Mouse (Mus musculus) megakaryocyte, embryonic 14.5 days (primary cell): Measurements from ENCODE around the gene Vapa. TPM values are rescaled to one million over a fixed set of nuclear protein-coding genes. Genes with fewer than 3 reads are reported as not detected.

Experiments
- H3K27me3 ChIP-seq: replicated peaks from 2 replicates; pipeline ENCODE3; 2012; ENCODE audit warnings: inconsistent platforms
- H3K36me3 ChIP-seq: replicated peaks from 2 replicates; pipeline ENCODE3; 2012; ENCODE audit warnings: low read length, inconsistent platforms, mixed read lengths
- H3K4me1 ChIP-seq: 2 replicates; pipeline ENCODE4 v1.6.1; 2012; ENCODE audit warnings: inconsistent platforms
- H3K4me3 ChIP-seq: replicated peaks from 2 replicates; pipeline ENCODE3; 2012; ENCODE audit warnings: moderate library complexity, mild to moderate bottlenecking, inconsistent platforms
- H3K9me3 ChIP-seq: 2 replicates; pipeline ENCODE4 v1.6.1; 2012; ENCODE audit warnings: inconsistent platforms
- FLI1 ChIP-seq: IDR thresholded peaks from 2 replicates; pipeline ENCODE4 v1.6.1; 2012; ENCODE audit warnings: low read length, inconsistent platforms, mixed read lengths
- GATA1 ChIP-seq: IDR thresholded peaks from 3 replicates; pipeline ENCODE4 v1.6.1; 2012; ENCODE audit warnings: mixed read lengths, low read length, inconsistent platforms, borderline replicate concordance
- polyA plus RNA-seq: library from polyadenylated mRNA; stranded (reverse); fragments of >175 nt; gene quantifications from 2 replicates; pipeline ENCODE4 v1.2.3, GENCODE M21; 2012; ENCODE audit warnings: low replicate concordance; ENCODE audit not compliant: insufficient read depth

Vapa gene
- polyA plus RNA-seq, 1 experiment = 91.1 TPM

DNA sequence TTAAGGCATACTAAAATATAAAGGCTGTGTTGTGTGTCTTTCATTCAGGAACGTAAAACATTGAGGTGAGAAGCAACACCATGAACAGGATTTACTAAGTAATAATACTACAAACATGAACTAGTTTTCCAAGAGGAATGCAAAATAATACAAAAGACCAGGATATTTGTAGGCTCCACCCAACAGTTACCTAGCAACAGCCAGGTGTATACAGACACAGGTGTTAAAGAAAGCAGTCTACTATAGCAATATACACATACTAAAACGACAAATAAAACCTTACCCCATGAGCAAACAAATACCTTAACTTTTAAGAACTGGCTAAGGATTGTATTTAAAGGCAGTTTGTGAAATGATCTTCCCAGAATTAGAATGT lies 5.1 kb downstream of the Vapa start:
- no peak overlapping the region for H3K4me3 ChIP-seq
- H3K4me1 ChIP-seq = peaks cover 74% of the 10 kb centered on the region
- peaks cover 3% of the 10 kb centered on the region for H3K36me3 ChIP-seq
- H3K9me3 ChIP-seq = no peaks in the 10 kb centered on the region
- no peak for TF ChIP-seq FLI1
- TF ChIP-seq GATA1 = no peak
- no peaks in the 10 kb centered on the region for H3K27me3 ChIP-seq

DNA sequence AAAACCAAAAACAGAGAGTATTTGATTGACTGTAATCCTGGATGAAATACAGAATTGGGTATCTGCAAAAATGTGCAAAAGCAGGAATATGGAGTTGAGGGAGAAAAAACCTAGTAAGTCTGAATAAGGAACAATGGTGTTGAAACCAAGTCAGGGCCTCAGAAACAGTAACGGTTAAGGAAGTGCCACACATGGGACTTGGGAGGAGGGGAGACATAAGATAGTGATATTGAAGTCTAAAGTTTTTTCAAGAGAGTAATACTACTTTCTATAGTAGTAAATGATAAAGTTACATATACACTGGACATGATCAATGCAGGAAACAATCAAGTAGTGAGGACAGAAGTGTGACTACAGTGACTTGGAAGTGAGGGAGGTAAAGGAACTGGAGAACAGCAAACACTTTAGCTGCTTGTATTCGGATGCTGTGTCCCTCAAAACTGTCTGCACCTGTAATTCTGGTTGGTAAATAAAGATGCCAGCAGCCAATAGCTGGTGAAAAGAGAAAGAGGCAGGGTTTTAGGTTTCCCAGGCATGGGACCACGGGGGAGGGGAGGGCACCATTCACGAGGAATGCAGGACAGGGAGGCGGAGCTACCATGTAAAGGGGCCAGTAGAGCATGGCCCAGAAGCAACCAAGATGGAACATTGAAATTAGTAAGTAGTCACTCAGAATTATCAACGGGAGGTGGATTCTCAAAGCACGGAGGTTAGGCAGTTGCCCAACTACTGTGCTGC lies 5.6 kb downstream of the Vapa start:
- peak overlapping the region; percentile 77 for H3K4me3 ChIP-seq

DNA sequence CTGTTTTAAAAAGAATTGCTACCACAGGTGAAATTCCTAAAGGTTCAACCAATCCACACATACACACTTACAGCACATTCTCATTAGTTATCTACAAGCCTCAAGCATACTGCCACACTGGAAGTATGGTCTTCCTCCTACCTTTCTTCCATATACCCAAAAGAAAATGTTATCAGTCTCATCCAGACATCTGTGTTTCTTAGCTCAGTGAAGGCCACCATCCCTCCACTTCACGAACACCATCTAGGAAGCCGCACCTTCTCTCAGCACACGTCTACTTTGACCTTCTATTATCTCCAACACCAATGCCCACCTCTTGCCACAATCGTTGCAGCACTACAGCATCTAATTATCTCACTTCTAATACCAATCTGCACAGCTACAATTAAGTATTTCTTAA lies 7.3 kb downstream of the Vapa start:
- H3K27me3 ChIP-seq = no peaks in the 10 kb centered on the region
- H3K36me3 ChIP-seq = peaks cover 3% of the 10 kb centered on the region
- H3K4me3 ChIP-seq = peak overlapping the region; percentile 60
- H3K4me1 ChIP-seq = peaks cover 84% of the 10 kb centered on the region
- TF ChIP-seq FLI1 (no peak), GATA1 (no peak)
- H3K9me3 ChIP-seq = no peaks in the 10 kb centered on the region

More for the DNA sequence above, 5.6 kb downstream of the Vapa start:
- no peaks in the 10 kb centered on the region for H3K27me3 ChIP-seq
- peaks cover 3% of the 10 kb centered on the region for H3K36me3 ChIP-seq
- no peaks in the 10 kb centered on the region for H3K9me3 ChIP-seq
- H3K4me1 ChIP-seq = peaks cover 77% of the 10 kb centered on the region
- TF ChIP-seq FLI1 (no peak), GATA1 (no peak)

DNA sequence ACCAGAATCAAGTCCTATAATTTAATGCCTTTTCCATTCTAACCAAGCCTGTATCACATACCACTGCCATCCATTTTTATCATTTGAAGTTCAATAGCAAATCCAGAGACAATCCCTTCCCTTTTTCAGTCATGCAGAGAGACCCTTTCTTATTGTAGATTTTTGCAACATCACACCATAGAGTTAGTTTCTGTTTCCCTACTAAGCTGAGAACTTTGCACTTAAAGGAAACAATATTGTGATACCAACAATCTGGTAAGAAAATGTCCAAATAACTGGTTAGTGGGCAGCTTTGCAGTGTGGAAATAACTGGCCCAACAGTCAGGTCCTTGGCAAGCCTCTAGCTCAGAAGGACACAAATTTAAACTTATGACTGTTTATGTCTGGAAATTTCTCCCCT lies 8.5 kb downstream of the Vapa start:
- TF ChIP-seq GATA1 (no peak), FLI1 (no peak)
- H3K4me1 ChIP-seq = peaks cover 86% of the 10 kb centered on the region
- H3K9me3 ChIP-seq = no peaks in the 10 kb centered on the region
- H3K27me3 ChIP-seq = no peaks in the 10 kb centered on the region
- peaks cover 3% of the 10 kb centered on the region for H3K36me3 ChIP-seq
- H3K4me3 ChIP-seq = no peak overlapping the region

DNA sequence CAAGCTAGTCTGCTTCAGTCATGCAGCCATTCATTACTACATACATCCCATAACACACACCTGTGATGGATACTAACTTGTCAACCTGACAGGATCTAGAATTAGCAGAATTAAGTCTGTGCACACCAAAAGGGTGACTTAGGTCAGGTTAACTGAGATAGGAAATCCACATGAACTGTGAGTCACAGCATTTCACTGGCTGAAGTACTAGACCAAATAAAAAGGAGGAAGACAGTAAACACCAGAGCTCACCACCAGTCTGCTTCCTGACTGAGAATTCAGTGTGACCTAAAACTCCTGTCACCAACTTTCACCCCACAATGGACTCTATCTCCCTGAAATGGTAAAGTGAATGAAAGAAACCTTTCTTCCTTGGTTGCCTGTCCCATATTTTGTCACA lies 9.0 kb downstream of the Vapa start:
- TF ChIP-seq FLI1 = no peak
- TF ChIP-seq GATA1 = no peak
- peaks cover 84% of the 10 kb centered on the region for H3K4me1 ChIP-seq
- peak overlapping the region; percentile 47 for H3K4me3 ChIP-seq
- H3K36me3 ChIP-seq = peaks cover under 1% of the 10 kb centered on the region
- H3K27me3 ChIP-seq = no peaks in the 10 kb centered on the region
- H3K9me3 ChIP-seq = no peaks in the 10 kb centered on the region

DNA sequence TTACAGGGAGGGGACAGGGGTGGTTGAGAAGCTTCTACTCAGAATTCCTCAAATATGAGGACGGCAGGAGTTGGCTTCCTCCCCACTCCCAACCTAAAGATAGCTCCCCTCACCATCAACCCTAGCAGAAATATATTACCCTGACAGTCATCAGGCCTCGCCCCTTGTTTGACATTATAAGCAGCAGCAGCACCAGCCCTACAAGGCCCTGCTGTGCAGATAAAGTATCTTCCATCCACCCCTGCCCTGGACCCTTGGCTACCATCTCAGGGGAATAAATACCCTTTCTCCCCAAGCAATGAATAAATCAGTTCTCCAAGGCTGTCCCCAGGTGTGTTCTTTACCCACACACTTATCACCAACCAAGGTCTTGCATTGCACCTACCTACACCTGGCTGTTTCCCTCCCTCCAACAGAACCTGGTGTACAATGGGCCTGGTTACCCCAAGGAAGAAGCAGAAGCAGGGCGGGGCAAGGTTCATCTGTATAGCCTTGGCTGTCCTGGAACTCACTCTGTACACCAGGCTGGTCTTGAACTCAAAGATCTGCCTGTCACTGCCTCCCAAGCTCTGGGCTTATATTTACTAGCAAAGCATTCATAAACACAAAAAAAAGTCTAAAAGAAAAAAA lies 15.4 kb downstream of the Vapa start:
- no peaks in the 10 kb centered on the region for H3K27me3 ChIP-seq
- no peak overlapping the region for H3K4me3 ChIP-seq
- peaks cover 20% of the 10 kb centered on the region for H3K36me3 ChIP-seq
- peaks cover 51% of the 10 kb centered on the region for H3K4me1 ChIP-seq
- H3K9me3 ChIP-seq = no peaks in the 10 kb centered on the region
- TF ChIP-seq GATA1 = no peak
- no peak for TF ChIP-seq FLI1

DNA sequence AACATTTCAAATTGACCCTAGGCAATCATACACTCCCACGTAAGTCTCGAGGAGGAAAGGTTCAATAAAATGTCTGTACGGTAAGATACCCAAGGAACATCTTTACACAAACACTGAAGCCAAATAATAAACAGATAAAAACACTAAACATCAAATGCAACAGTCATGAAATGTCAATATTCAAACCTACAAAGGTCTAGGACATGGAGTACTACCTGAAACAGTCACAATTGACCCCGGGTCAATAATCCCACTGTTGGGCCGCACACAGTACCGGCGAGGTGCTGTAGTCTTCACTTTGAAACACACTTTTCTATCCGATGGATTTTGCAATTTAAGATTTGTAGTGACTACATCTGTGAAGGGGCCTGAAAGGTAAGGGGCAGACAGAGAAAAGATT lies 18.7 kb downstream of the Vapa start:
- H3K36me3 ChIP-seq = peaks cover 43% of the 10 kb centered on the region
- no peak for TF ChIP-seq FLI1
- no peak for TF ChIP-seq GATA1
- no peaks in the 10 kb centered on the region for H3K9me3 ChIP-seq
- peaks cover 30% of the 10 kb centered on the region for H3K4me1 ChIP-seq
- H3K27me3 ChIP-seq = no peaks in the 10 kb centered on the region
- no peak overlapping the region for H3K4me3 ChIP-seq

DNA sequence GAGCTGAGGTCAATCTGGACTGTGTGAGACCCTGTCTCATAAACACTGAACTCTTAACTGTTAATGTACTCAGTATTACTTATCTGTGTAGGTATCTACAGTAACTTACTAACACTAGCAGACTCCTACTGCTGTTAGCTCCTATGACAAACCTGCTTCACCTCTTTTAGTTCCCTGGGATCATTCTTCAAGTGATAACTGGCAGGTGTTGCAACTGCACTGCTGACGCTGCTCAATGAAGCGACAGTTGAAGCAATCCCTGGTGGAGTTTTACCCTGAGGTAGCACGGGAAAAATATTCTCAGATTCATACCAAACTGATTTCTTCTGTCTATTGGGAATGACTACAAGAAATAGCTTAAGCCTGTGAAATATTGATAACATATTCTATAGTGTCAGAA lies 26.5 kb downstream of the Vapa start:
- H3K27me3 ChIP-seq = no peaks in the 10 kb centered on the region
- H3K4me1 ChIP-seq = peaks cover 10% of the 10 kb centered on the region; the same call in 1 of the 2 replicates
- no peaks in the 10 kb centered on the region for H3K9me3 ChIP-seq
- TF ChIP-seq FLI1 (no peak), GATA1 (no peak)
- H3K36me3 ChIP-seq = peaks cover 75% of the 10 kb centered on the region
- H3K4me3 ChIP-seq = no peak overlapping the region

DNA sequence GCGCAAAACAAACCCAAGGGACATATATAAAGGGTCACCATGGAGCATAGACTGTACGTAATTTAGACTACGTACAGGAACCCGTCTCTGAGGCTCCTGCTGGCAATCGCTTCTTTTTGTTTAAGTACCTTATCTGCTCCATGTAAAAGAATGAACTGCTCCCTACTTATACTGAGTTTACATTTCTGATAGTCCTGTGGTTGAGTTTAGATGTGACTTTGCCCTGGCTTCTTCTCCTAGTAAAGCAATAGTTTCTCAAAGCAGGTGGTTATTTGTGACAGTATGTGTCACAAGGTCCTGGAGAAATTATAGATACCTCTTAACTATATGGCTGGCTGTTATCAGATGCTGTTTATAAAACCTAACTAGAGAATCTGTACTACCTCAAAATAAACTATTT lies 31.9 kb downstream of the Vapa start:
- peaks cover 76% of the 10 kb centered on the region for H3K36me3 ChIP-seq
- TF ChIP-seq FLI1 (no peak), GATA1 (no peak)
- H3K4me3 ChIP-seq = no peak overlapping the region
- H3K4me1 ChIP-seq = peaks cover 3% of the 10 kb centered on the region; the same call in 1 of the 2 replicates
- H3K9me3 ChIP-seq = no peaks in the 10 kb centered on the region
- H3K27me3 ChIP-seq = no peaks in the 10 kb centered on the region

DNA sequence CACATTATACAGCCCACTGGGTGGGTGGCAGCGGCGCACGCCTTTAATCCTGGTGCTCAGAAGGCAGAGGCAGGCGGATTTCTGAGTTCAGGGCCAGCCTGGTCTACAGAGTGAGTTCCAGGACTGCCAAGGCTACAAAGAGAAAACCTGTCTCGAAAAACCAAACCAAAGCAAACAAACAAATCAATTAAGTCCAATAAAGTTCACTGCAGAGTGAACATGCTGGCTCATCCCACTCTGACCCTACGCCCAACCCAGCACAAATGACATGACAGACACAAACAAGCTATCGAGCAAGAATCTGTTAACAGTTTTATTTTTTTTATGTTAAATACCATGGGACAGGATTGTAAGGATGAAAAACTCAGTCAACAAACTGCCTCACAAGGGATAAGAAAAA lies 33.6 kb downstream of the Vapa start:
- Histone ChIP-seq H3K36me3 (peaks cover 66% of the 10 kb centered on the region), H3K27me3 (no peaks in the 10 kb centered on the region), H3K4me3 (no peak overlapping the region), H3K4me1 (peaks cover 6% of the 10 kb centered on the region), H3K9me3 (no peaks in the 10 kb centered on the region)
- TF ChIP-seq GATA1 (no peak), FLI1 (no peak)
